Mouse (Mus musculus) v-Abl transformed pro-B cells (cell line): ENCODE results near the gene Bmp7.

Experiments
- in situ Hi-C, 2 experiments: fragments of 400-800 bp; cut with MboI; formaldehyde crosslinking; loops; one replicate each; pipeline ENCODE4 v1.15.1; 2025; ENCODE audit not compliant: unreplicated experiment in 2 of 2

Gene Bmp7

DNA sequence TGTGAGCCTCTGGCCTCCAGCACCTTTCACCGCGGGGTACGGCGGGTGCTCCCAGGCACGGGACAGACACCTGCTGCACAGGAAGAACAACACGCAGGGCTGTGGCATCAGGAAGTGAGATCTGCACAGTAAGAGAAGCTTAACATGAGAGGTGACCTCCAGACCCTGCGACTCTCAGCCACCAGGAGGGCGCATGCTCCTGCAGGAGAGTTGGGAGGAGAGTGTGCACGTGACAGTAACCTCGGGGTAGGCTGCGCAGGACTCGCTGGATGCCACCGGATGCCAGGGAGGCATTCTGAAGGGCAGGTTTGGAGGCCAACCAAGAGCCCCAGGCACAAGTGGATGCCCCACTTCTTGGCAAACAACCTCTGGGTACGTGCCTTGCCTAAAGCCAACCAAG is 26.1 kb downstream of the Bmp7 start:
- in situ Hi-C loops = no loop called here

DNA sequence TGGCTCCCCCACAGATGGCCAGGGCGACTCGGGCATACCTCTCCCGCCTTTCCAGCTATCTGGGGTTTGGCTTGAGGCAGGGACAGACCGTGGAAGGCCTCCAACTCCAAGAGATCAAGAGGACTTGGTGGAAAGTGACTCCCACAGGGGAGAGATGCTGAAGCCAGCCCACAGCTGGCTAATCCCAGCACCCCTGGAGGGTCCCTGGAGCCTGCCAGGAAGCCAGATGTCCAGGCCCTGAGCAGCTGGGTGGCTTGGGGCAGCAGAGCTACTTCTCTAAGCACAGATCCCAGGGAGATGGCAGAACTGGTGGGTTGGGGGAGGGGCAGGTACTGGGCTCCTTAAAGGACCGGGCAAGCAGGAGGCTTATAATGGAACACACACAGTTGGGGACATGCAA is 28.4 kb downstream of the Bmp7 start:
- in situ Hi-C loops = no loop called here

GRCm38 (mm10) chr2:172911157-172911556 is 29.0 kb downstream of the Bmp7 start:
- in situ Hi-C loops = no loop called here

DNA sequence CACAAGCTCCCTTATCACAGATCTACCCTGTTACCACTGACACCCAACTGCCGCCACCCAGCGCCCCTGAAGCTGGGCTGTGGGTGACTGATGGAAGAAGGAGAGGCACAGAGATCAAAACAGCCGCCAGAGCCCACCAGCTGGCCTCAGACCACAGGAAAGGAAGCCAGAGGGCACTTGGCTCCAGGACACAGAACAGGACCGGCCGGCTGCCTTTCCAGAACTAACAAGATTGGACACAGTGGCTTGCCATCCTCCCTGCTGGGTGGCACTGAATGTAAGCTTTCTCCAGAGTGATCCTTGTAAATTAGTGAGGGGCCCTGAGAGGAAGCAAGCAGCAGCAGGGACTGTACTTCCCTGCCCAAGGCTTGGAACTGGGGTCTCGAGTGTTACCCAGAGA is 30.7 kb downstream of the Bmp7 start:
- in situ Hi-C loops = no loop called here

GRCm38 (mm10) chr2:172906146-172906545 is 34.0 kb downstream of the Bmp7 start:
- in situ Hi-C loops = no loop called here

DNA sequence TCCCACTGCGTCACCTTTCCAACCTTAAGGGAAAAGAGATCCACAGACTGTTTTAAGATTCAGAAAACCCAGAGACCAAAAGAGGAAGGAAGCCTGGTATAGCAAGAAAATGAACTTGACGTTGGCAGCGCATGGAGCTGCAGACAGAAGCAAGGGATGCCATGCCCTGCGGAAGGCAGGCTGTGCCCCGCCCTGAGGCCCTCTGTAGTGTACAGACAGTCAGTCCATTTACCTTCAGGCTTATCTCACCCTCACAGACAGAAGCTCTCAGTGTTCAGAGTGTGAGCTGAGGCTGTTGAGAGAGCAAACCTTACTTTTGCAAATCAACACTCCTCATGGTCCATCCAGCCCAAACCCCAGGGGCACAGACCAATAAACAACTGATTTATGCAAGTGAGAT is 35.1 kb downstream of the Bmp7 start:
- in situ Hi-C loops = no loop called here

- in situ Hi-C loops = no loop called here
Observed at GRCm38 (mm10) chr2:172904614-172905013, 35.5 kb downstream of the Bmp7 start.

GRCm38 (mm10) chr2:172903523-172903922 is 36.6 kb downstream of the Bmp7 start:
- in situ Hi-C loops = no loop called here

DNA sequence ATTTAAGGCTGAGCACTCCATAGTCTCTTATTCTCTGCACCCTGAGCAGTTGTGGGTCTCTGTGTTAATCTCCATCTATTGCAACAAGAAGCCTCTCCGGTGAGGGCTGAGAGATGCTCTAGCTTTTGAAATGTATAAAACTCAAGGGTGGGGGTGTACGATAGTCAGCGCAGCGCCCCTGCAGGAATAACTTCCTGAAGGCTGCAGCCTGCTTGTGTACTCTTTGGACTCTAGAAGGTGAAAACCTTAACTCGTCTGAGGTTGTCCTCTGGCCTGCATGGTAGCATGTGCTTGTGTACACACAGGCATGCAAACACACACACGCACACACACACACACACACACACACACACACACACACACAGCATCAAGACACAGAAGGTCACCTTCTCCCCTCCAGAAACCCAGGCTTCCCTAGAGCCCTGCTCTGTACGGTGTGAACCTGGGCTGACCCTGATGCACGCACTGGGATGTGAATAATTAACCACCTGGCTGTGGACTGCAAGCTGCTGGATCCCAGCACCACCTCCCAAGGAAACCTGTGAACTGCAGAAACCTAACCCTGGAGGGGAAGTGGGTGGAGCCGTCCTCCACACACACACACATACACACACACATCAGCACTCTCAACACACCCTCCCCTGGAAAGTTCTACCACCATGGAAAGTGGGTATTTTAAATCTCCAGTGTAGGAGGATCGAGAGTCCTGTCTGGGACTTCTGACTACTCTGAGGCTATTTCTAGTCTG is 39.0 kb downstream of the Bmp7 start:
- in situ Hi-C loops = no loop called here

- in situ Hi-C loops = no loop called here
Observed at GRCm38 (mm10) chr2:172889756-172890443, 50.2 kb downstream of the Bmp7 start.

- in situ Hi-C loops = no loop called here
Observed at GRCm38 (mm10) chr2:172889222-172889621, 50.9 kb downstream of the Bmp7 start.

DNA sequence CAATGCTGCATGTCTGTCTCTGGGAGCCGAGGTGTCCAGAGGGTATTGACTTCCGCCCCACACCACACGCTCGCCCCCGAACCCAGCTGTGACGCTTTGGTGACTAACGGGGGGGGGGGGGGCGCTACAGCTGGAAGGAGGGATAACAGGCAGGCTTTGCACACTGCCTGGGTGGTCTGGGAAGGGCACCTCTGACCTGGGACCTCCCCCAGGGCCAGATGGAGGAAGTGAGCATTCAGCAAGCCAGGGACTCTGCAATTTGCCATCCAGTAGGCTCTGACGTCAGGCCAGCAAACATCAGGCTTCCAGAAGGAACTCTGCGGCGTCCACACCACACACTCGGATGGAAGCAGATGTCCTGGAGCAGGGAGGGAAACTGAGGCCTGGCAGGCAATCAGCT is 52.0 kb downstream of the Bmp7 start:
- in situ Hi-C loops = no loop called here

DNA sequence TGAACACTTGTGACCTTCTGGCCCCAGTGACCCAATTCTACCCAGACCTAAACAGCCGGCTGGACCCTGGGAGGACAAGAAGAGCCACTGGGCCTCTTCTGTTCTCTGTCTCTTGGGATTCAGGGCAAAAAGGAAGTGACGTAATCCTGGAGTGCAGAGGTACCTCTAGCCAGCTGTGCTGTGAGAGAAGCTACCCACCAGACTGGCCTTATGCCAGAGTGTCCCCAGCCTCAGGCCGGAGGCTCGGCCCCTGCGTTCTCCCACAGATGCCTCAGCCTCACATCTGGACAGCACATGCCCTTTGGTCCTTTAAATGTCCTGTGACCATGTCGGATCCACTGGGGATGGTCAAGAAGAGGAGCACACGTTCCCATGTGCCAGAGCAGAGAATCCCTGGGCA is 54.3 kb downstream of the Bmp7 start:
- in situ Hi-C loops = no loop called here

DNA sequence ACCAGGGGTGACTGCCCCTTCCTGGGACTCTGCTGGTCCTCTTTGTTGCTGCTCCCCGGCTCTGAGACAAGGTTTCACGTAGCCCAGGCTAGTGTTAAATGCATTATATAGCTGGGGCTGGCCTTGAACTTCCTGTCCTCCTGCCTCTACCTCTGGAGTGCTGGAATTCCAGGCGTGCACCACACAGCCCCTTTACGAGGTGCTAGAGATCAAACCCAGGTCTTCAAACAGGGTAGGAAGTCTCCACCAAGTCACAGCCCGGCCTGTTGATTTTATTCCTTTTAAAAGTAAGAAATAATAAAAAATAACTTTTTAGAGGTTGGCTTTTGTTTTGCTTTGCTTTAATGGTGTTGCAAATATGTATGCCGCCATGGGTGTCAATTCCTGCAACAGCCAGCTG is 55.5 kb downstream of the Bmp7 start:
- in situ Hi-C loops = no loop called here

- in situ Hi-C loops = no loop called here
Observed at GRCm38 (mm10) chr2:172875201-172875600, 64.9 kb downstream of the Bmp7 start.

DNA sequence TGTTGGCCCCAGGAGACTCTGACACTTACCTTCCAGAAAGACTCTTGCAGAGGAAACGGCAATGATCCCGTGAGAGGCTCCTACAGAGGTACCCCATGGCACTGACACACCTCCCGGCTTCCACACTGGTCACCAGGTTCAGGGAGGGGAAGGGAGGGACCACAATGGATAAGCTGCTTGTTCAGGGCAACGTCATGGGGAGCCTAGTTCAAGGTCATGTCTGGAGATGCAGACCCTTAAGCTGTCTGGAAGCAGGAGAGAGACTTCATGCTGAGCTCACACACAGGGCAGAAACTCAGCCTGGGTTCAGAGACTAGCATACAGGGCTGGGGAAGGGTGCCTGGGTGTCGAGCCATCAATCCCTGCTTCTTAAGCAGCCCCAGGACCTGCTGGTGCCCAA is 73.8 kb downstream of the Bmp7 start:
- in situ Hi-C loops = no loop called here

GRCm38 (mm10) chr2:172865165-172865564 is 75.0 kb downstream of the Bmp7 start:
- in situ Hi-C loops = no loop called here

DNA sequence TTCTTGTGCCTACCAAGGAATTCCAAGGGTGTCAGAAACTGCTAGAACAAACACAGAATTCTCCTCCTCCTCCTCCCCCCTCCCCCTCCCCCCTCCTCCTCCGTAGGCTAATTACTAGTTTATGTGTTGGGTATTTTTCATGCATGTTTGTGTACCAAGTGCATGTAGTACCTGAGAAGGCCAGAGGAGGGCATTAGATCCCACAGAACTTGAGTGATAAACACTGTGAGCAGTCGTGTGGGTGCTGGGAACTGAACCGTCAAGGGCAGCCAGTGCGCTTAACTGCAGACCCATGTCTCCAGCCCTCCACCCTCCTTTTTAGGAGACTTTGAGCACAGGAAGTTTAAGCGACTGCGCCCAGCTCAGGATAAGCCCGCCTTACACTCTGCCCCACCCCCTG is 75.6 kb downstream of the Bmp7 start:
- in situ Hi-C loops = no loop called here

- in situ Hi-C loops = no loop called here
Observed at GRCm38 (mm10) chr2:172863469-172863856, 76.7 kb downstream of the Bmp7 start.

DNA sequence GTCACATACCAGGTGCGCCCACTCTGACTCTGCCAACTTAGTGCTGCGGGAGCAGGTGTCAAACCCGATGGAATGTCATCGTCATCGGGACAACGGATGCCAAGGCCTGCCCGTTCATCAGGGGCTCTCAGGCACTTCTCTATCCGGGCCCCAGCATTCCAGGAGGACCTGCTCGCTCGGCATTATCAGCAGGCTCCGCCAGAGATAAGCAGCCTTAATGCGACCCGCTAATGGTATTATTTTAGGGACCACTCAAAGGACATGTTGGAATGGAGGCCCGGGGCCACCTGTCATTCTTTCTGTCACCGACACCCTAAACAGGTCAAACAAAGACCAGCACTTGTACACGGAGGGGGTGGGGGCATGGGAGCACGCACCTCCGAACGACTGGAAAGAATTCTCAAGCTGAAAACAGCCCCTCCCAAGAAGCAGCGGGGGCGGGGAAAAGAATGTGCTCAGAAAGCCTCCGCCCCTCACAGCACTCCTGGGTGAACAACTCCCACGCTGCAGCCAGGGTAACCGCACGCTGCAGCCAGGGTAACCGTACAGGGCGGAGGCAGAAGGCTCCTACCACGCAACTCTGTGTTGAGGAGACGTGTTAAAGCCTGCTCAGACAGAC is 77.2 kb downstream of the Bmp7 start:
- in situ Hi-C loops = no loop called here

GRCm38 (mm10) chr2:172862424-172862823 is 77.7 kb downstream of the Bmp7 start:
- in situ Hi-C loops = no loop called here

- in situ Hi-C loops = no loop called here
Observed at GRCm38 (mm10) chr2:172861590-172861989, 78.5 kb downstream of the Bmp7 start.
